Mouse (Mus musculus) midbrain, embryonic 15.5 days (tissue): ENCODE measurements at regions not wholly inside any gene's neighbourhood (a gene's known extent, or its start where the extent isn't known, plus 50 kb on each side); places are given as distances from the start of the nearest gene placed in this dataset.
A peak's percentile ranks its signal among the peaks of the same experiment; 100 is the strongest.
"Not testable (repeated sequence)": the region's sequence is repeated elsewhere in the genome, so short reads cannot be mapped to it uniquely, and the experiment has no call there.

Experiments
- ATAC-seq: fragments of 200-750 bp; cut with Nextera tagmentation; replicated peaks from 2 replicates; pipeline ENCODE4 v1.8.0; 2017; ENCODE audit warnings: moderate TSS enrichment
- H3K27ac ChIP-seq: fragments of 300-500 bp; sonication (generic); 2 replicates; pipeline ENCODE4 v1.5.1; 2015; ENCODE audit warnings: mild to moderate bottlenecking, inconsistent platforms
- H3K27me3 ChIP-seq: fragments of 300-500 bp; sonication (generic); replicated peaks from 2 replicates; pipeline ENCODE4 v1.6.1; 2015; ENCODE audit warnings: inconsistent platforms
- H3K36me3 ChIP-seq: fragments of 300-500 bp; sonication (generic); replicated peaks from 2 replicates; pipeline ENCODE4 v1.6.1; 2015; ENCODE audit warnings: inconsistent platforms
- H3K4me1 ChIP-seq: fragments of 300-500 bp; sonication (generic); 2 replicates; pipeline ENCODE4 v1.6.1; 2015; ENCODE audit warnings: inconsistent platforms
- H3K4me2 ChIP-seq: fragments of 300-500 bp; sonication (generic); 2 replicates; pipeline ENCODE4 v1.6.1; 2015; ENCODE audit warnings: inconsistent platforms, mild to moderate bottlenecking, moderate library complexity
- H3K4me3 ChIP-seq: fragments of 300-500 bp; sonication (generic); 2 replicates; pipeline ENCODE4 v1.5.1; 2015; ENCODE audit warnings: mild to moderate bottlenecking, inconsistent platforms
- H3K9ac ChIP-seq: fragments of 300-500 bp; sonication (generic); 2 replicates; pipeline ENCODE4 v1.6.1; 2015; ENCODE audit warnings: mild to moderate bottlenecking, inconsistent platforms
- H3K9me3 ChIP-seq: fragments of 300-500 bp; sonication (generic); 2 replicates; pipeline ENCODE4 v1.6.1; 2016; ENCODE audit warnings: inconsistent platforms
- WGBS: fragments of 180-500 bp; shearing (Covaris S2); methylation state at CpG from one replicate; pipeline ENCODE4 v1.1.7; 2015; ENCODE audit warnings: mixed read lengths; 5-methylcytosine and 5-hydroxymethylcytosine counted together

DNA sequence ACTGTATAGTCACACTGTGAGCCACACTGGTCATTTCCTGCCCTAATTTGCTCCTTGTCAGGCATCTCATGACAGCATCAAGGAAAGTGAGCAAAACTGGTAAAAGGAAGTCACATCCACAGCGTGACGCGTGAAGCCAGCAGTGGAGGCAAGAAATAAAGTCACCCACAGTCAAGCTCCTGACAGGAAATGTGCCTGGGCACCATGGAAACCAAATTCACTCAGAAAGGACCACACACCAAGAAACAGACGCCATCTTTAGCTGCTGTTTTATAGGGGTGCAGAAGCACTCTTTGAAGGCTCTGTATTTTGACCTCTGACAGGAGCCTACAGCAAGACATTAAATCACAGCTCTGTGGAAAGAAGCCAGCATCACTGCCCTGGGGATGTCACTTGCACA, 115.4 kb upstream of the Rybp start:
- Histone ChIP-seq H3K4me2 (no peak overlapping the region), H3K4me1 (no peaks in the 10 kb centered on the region), H3K4me3 (no peak overlapping the region), H3K9me3 (no peaks in the 10 kb centered on the region), H3K27me3 (no peaks in the 10 kb centered on the region), H3K36me3 (no peaks in the 10 kb centered on the region), H3K9ac (no peak overlapping the region), H3K27ac (no peak overlapping the region)
- no peak for ATAC-seq
- WGBS, result 62% methylated on average over 4 of the region's 4 CpGs

DNA sequence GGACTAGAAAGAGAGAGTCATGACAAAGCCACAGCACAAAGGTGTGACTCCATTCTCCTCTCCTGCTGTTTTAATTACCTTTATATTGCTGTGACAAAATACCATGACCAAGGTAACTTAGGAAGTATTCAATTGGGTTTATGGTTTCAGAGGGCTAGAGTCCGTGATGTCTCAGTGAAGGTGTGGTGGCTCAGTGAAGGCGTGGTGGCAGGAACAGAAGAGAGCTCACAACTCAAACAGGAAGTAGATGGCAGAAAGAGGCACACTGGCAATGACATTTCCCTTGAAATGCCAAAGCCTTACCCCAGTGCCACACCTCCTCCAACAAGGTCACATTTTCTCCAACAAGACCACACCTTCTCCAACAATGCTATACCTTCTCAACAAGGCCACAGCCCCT, 114.4 kb upstream of the Rybp start:
- no peaks in the 10 kb centered on the region for H3K4me1 ChIP-seq
- H3K36me3 ChIP-seq, result no peaks in the 10 kb centered on the region
- WGBS, result 88% methylated on average over 2 of the region's 2 CpGs
- no peaks in the 10 kb centered on the region for H3K9me3 ChIP-seq
- H3K27me3 ChIP-seq, result no peaks in the 10 kb centered on the region
- H3K9ac ChIP-seq, result no peak overlapping the region
- H3K27ac ChIP-seq, result no peak overlapping the region
- no peak for ATAC-seq
- no peak overlapping the region for H3K4me2 ChIP-seq
- H3K4me3 ChIP-seq, result no peak overlapping the region

GRCm38 (mm10) chr6:100399387-100399786, 112.1 kb upstream of the Rybp start:
- not testable (repeated sequence) for H3K4me1 ChIP-seq, H3K36me3 ChIP-seq, ATAC-seq, H3K27me3 ChIP-seq, H3K4me2 ChIP-seq, H3K27ac ChIP-seq, H3K9me3 ChIP-seq, H3K9ac ChIP-seq, H3K4me3 ChIP-seq
- 91% methylated on average over 1 of the region's 1 CpGs for WGBS

- Histone ChIP-seq H3K9me3 (no peaks in the 10 kb centered on the region), H3K9ac (no peak overlapping the region), H3K27ac (0 out of 2 replicates have a peak overlapping the region, but pooled peaks have one; percentile 8), H3K36me3 (no peaks in the 10 kb centered on the region), H3K27me3 (no peaks in the 10 kb centered on the region), H3K4me3 (no peak overlapping the region), H3K4me1 (peaks cover 3% of the 10 kb centered on the region; the same call in 1 of the 2 replicates), H3K4me2 (no peak overlapping the region)
- no peak for ATAC-seq
- 77% methylated on average over 14 of the region's 14 CpGs for whole genome bisulfite sequencing
Observed at GRCm38 (mm10) chr6:100396311-100397200, 109.3 kb upstream of the Rybp start.

- Histone ChIP-seq H3K36me3 (no peaks in the 10 kb centered on the region), H3K27ac (no peak overlapping the region), H3K9ac (no peak overlapping the region), H3K4me1 (no peaks in the 10 kb centered on the region), H3K27me3 (no peaks in the 10 kb centered on the region; the same call in 1 of the 2 replicates), H3K9me3 (no peaks in the 10 kb centered on the region), H3K4me2 (no peak overlapping the region), H3K4me3 (no peak overlapping the region)
- ATAC-seq, result no peak
- WGBS, result 71% methylated on average over 7 of the region's 7 CpGs
Observed at GRCm38 (mm10) chr6:100390258-100390910, 103.1 kb upstream of the Rybp start.

DNA sequence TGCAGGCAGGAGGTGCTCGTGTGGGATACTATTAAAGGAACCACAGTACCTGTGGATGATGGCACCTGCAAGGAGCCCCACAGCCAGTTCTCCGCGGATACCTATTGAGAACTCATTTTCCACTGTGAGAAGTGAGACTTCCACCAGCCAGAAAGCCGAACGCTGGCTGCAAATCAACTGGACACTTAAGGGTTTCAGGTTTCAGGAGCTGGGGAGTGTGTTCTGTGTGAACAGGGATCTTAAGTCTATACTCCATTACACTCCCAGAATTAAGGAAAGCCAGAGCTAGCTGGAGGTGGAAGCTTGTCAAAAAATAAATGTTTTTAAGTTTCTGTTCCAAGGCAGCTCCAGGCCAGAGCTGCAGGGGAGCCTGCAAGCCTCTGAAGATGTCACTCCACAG, 99.8 kb upstream of the Rybp start:
- Histone ChIP-seq H3K27ac (no peak overlapping the region), H3K36me3 (no peaks in the 10 kb centered on the region), H3K4me2 (no peak overlapping the region), H3K9me3 (no peaks in the 10 kb centered on the region), H3K9ac (no peak overlapping the region), H3K27me3 (no peaks in the 10 kb centered on the region; the same call in 1 of the 2 replicates), H3K4me3 (no peak overlapping the region), H3K4me1 (no peaks in the 10 kb centered on the region)
- WGBS, result 46% methylated on average over 5 of the region's 5 CpGs
- no peak for ATAC-seq

GRCm38 (mm10) chr6:100385640-100386039, 98.4 kb upstream of the Rybp start:
- Histone ChIP-seq H3K36me3 (no peaks in the 10 kb centered on the region), H3K27me3 (no peaks in the 10 kb centered on the region; the same call in 1 of the 2 replicates), H3K9ac (no peak overlapping the region), H3K9me3 (no peaks in the 10 kb centered on the region), H3K27ac (no peak overlapping the region), H3K4me2 (no peak overlapping the region), H3K4me3 (no peak overlapping the region), H3K4me1 (peaks cover 6% of the 10 kb centered on the region)
- WGBS, result 73% methylated on average over 8 of the region's 8 CpGs
- no peak for ATAC-seq

DNA sequence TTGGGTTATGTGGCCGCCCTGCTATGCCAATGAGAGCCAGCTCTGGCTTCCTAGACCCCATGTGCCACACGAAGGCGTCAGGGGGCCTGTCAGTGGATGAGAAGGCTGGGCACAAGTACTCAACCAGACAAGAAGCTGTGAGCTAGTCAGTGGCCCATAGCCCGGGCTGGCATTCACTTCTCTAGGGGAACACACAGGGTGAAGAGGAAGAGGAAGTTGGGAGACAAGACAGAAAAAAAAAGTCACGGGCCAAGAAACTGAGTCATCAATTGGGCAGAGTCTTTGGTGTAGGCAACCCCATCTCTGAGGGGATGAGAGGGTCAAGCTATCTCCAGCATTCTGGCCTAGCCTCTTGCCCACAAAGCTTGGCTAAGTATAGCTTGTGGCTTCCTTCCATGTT, 93.8 kb upstream of the Rybp start:
- H3K4me1 ChIP-seq, result peaks cover 17% of the 10 kb centered on the region
- no peak for ATAC-seq
- H3K27me3 ChIP-seq, result 0 out of 2 replicates have a peak, but pooled peaks cover 8% of the 10 kb centered on the region
- H3K4me3 ChIP-seq, result no peak overlapping the region
- no peaks in the 10 kb centered on the region for H3K36me3 ChIP-seq
- no peak overlapping the region for H3K27ac ChIP-seq
- no peak overlapping the region for H3K9ac ChIP-seq
- WGBS, result 79% methylated on average over 5 of the region's 5 CpGs
- H3K9me3 ChIP-seq, result no peaks in the 10 kb centered on the region
- no peak overlapping the region for H3K4me2 ChIP-seq

GRCm38 (mm10) chr6:100380536-100380935, 93.3 kb upstream of the Rybp start:
- 0 out of 2 replicates have a peak, but pooled peaks cover 8% of the 10 kb centered on the region for H3K27me3 ChIP-seq
- no peaks in the 10 kb centered on the region for H3K36me3 ChIP-seq
- no peaks in the 10 kb centered on the region for H3K9me3 ChIP-seq
- no peak overlapping the region for H3K4me2 ChIP-seq
- ATAC-seq, result peak; percentile 76
- H3K27ac ChIP-seq, result no peak overlapping the region
- peaks cover 17% of the 10 kb centered on the region for H3K4me1 ChIP-seq
- no peak overlapping the region for H3K9ac ChIP-seq
- H3K4me3 ChIP-seq, result no peak overlapping the region
- WGBS, result 11% methylated on average over 6 of the region's 6 CpGs

- Histone ChIP-seq H3K9ac (no peak overlapping the region), H3K4me2 (no peak overlapping the region), H3K4me1 (peaks cover 17% of the 10 kb centered on the region), H3K4me3 (no peak overlapping the region), H3K9me3 (no peaks in the 10 kb centered on the region), H3K27ac (no peak overlapping the region), H3K36me3 (no peaks in the 10 kb centered on the region), H3K27me3 (0 out of 2 replicates have a peak, but pooled peaks cover 8% of the 10 kb centered on the region)
- WGBS, result 48% methylated on average over 4 of the region's 4 CpGs
- ATAC-seq, result no peak
Observed at GRCm38 (mm10) chr6:100379792-100380191, 92.5 kb upstream of the Rybp start.

DNA sequence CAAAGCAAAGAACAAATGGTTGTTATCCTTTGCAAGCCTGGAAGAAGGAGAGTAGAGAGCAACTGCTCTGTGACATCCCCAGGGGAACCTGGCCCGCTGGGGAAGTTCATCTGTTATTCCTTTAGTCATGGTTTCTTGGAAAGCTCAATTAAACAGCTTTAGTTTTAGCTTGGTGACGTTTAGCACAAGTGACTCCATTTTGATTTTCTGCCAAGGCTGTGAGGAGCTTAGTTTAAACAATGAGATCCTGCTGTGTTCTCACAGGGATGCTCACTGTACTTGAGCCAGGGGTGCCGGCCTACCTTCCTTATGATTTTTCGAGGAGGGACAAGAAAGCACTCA, 91.2 kb upstream of the Rybp start:
- no peaks in the 10 kb centered on the region for H3K9me3 ChIP-seq
- no peaks in the 10 kb centered on the region for H3K36me3 ChIP-seq
- 0 out of 2 replicates have a peak, but pooled peaks cover 8% of the 10 kb centered on the region for H3K27me3 ChIP-seq
- peaks cover 17% of the 10 kb centered on the region for H3K4me1 ChIP-seq
- no peak overlapping the region for H3K27ac ChIP-seq
- no peak for ATAC-seq
- no peak overlapping the region for H3K9ac ChIP-seq
- no peak overlapping the region for H3K4me3 ChIP-seq
- 43% methylated on average over 4 of the region's 4 CpGs for WGBS
- H3K4me2 ChIP-seq, result no peak overlapping the region

DNA sequence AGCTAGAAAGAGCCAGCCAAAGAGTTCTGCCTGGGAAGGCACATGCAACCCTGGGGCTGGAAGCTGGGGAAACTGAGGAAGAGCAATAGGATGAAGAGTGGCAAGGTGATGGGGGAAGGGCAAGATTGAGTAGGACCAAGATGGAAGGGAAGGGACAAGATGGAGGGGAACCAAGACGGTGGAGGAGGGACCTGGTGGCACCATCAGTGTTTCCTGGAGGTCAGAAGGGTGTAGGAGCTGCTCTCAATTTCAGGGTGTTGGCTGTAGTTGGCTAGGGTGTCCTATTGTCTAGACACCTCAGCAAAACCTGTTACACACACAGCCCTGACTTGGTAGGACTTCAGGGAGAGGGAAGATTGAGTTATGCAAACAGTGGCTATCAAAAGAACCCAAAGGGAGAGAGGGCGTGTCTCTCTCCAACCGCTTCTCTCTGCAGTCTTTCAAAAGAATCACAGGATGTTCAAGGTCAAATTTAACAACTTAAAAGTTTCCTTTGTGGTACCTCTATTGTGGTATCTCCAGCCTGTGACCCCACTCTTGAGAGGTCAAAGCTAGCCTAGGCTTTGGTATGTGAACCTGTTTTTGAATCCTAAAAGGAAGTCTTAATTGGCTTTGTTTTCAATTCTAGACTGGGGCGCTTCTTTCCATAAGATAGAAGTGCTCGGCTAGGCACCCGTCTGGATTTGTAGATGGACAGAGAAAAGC, 90.7 kb upstream of the Rybp start:
- 0 out of 2 replicates have a peak, but pooled peaks cover 8% of the 10 kb centered on the region for H3K27me3 ChIP-seq
- peaks cover 17% of the 10 kb centered on the region for H3K4me1 ChIP-seq
- H3K9me3 ChIP-seq, result no peaks in the 10 kb centered on the region
- H3K36me3 ChIP-seq, result no peaks in the 10 kb centered on the region
- ATAC-seq, result no peak
- H3K9ac ChIP-seq, result no peak overlapping the region
- H3K4me2 ChIP-seq, result no peak overlapping the region
- H3K4me3 ChIP-seq, result no peak overlapping the region
- no peak overlapping the region for H3K27ac ChIP-seq
- WGBS, result 44% methylated on average over 6 of the region's 6 CpGs
